Mouse (Mus musculus) neural tube, embryonic 11.5 days (tissue): ENCODE measurements around the gene Dnal4. TPM values are rescaled to one million over a fixed set of nuclear protein-coding genes. Genes with fewer than 3 reads are reported as not detected.
"Not testable (repeated sequence)": the region's sequence is repeated elsewhere in the genome, so short reads cannot be mapped to it uniquely, and the experiment has no call there.

Experiments
- ATAC-seq: fragments of 200-750 bp; cut with Nextera tagmentation; 2 replicates; pipeline ENCODE4 v1.8.0; 2017; ENCODE audit warnings: moderate number of reproducible peaks, mild to moderate bottlenecking, moderate TSS enrichment, moderate library complexity; ENCODE audit not compliant: insufficient read depth, low FRiP score, low TSS enrichment
- DNase-seq: peaks from one replicate; pipeline ENCODE4 v3.0.0-alpha.2; 2015; ENCODE audit warnings: low spot score
- H3K27ac ChIP-seq: fragments of 300-500 bp; sonication (generic); 2 replicates; pipeline ENCODE4 v1.5.1; 2014; ENCODE audit warnings: low read depth, mild to moderate bottlenecking, low read length
- H3K27me3 ChIP-seq: fragments of 300-500 bp; sonication (generic); 2 replicates; pipeline ENCODE4 v1.6.1; 2014; ENCODE audit warnings: mild to moderate bottlenecking, low read length, mixed read lengths; ENCODE audit not compliant: control insufficient read depth, insufficient read depth
- H3K36me3 ChIP-seq: fragments of 300-500 bp; sonication (generic); 2 replicates; pipeline ENCODE4 v1.6.1; 2014; ENCODE audit warnings: mild to moderate bottlenecking, low read length, moderate library complexity, mixed read lengths; ENCODE audit not compliant: control insufficient read depth, insufficient read depth
- H3K4me1 ChIP-seq: fragments of 300-500 bp; sonication (generic); 2 replicates; pipeline ENCODE4 v1.6.1; 2014; ENCODE audit warnings: low read length, mixed read lengths; ENCODE audit not compliant: control insufficient read depth, insufficient read depth
- H3K4me2 ChIP-seq: fragments of 300-500 bp; sonication (generic); 2 replicates; pipeline ENCODE4 v1.6.1; 2014; ENCODE audit warnings: low read depth, mild to moderate bottlenecking, moderate library complexity
- H3K4me3 ChIP-seq: fragments of 300-500 bp; sonication (generic); 2 replicates; pipeline ENCODE4 v1.5.1; 2014; ENCODE audit warnings: low read depth, low read length
- H3K9ac ChIP-seq: fragments of 300-500 bp; sonication (generic); 2 replicates; pipeline ENCODE4 v1.6.1; 2014; ENCODE audit warnings: mild to moderate bottlenecking, low read length
- H3K9me3 ChIP-seq: fragments of 300-500 bp; sonication (generic); 2 replicates; pipeline ENCODE4 v1.6.1; 2016; ENCODE audit warnings: low read length; ENCODE audit not compliant: control insufficient read depth
- WGBS: fragments of 180-500 bp; shearing (Covaris S2); extraction: QIAGEN DNeasy Blood & Tissue Kit; methylation state at CpG from one replicate; pipeline ENCODE4 v1.1.7; 2014; 5-methylcytosine and 5-hydroxymethylcytosine counted together
- polyA plus RNA-seq: library from polyadenylated mRNA; unstranded; fragments of >200 nt; fragmentation: Nextera tagmentation; extraction: Ambion mirVana; gene quantifications from 2 replicates; pipeline ENCODE4 v1.2.1, GENCODE M21; 2014

Gene Dnal4
- polyA plus RNA-seq, 1 experiment from 2014 or later = 70.8 TPM

GRCm38 (mm10) chr15:79813666-79814258, 36.1 kb upstream of the Dnal4 start:
- DNase-seq = no peak
- ATAC-seq = no peak
- no peaks in the 10 kb centered on the region for H3K36me3 ChIP-seq

GRCm38 (mm10) chr15:79812840-79813239, 35.2 kb upstream of the Dnal4 start:
- H3K36me3 ChIP-seq, H3K9me3 ChIP-seq, H3K4me1 ChIP-seq, H3K9ac ChIP-seq, H3K27me3 ChIP-seq, H3K27ac ChIP-seq, H3K4me2 ChIP-seq, ATAC-seq, H3K4me3 ChIP-seq, DNase-seq: not testable (repeated sequence)
- 66% methylated on average over 2 of the region's 2 CpGs for WGBS

More at GRCm38 (mm10) chr15:79813666-79814258, 36.1 kb upstream of the Dnal4 start:
- no peak overlapping the region for H3K4me3 ChIP-seq
- WGBS = 57% methylated on average over 8 of the region's 8 CpGs
- no peak overlapping the region for H3K9ac ChIP-seq
- H3K27me3 ChIP-seq = no peaks in the 10 kb centered on the region
- 0 out of 2 replicates have a peak, but pooled peaks cover 3% of the 10 kb centered on the region for H3K4me1 ChIP-seq
- no peak overlapping the region for H3K27ac ChIP-seq
- H3K9me3 ChIP-seq = no peaks in the 10 kb centered on the region; the same call in 1 of the 2 replicates
- H3K4me2 ChIP-seq = no peak overlapping the region

GRCm38 (mm10) chr15:79810997-79811396, 33.3 kb upstream of the Dnal4 start:
- ATAC-seq = no peak
- WGBS = 72% methylated on average over 4 of the region's 4 CpGs
- no peaks in the 10 kb centered on the region for H3K9me3 ChIP-seq
- H3K27ac ChIP-seq = no peak overlapping the region
- no peaks in the 10 kb centered on the region for H3K36me3 ChIP-seq
- H3K27me3 ChIP-seq = peaks cover 8% of the 10 kb centered on the region
- no peak for DNase-seq
- H3K9ac ChIP-seq = no peak overlapping the region
- 0 out of 2 replicates have a peak, but pooled peaks cover 3% of the 10 kb centered on the region for H3K4me1 ChIP-seq
- H3K4me2 ChIP-seq = no peak overlapping the region
- H3K4me3 ChIP-seq = no peak overlapping the region

DNA sequence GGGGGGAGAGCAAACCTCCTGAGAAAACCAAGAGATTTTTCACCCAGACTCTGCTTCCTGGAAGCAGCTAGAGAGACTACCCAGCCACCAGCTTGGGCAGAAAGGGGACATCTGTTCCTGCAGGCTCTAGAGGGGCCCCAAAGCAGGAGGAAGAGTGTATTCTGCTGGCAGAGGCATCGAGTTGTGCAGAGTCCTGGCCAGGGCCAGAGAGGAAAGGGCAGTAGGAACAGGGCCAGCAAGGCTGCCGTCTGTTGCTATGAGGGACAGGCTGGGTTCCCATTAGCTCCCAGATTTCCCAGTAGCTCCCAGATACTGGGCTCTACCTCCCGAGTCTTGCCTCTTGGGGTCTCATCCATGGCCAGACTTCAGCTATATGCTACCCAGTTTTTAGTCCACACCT, 32.4 kb upstream of the Dnal4 start:
- H3K36me3 ChIP-seq = no peaks in the 10 kb centered on the region
- WGBS = 70% methylated on average over 3 of the region's 3 CpGs
- H3K4me3 ChIP-seq = no peak overlapping the region
- H3K4me2 ChIP-seq = no peak overlapping the region
- H3K27ac ChIP-seq = no peak overlapping the region
- ATAC-seq (no peak), DNase-seq (no peak)
- H3K9me3 ChIP-seq = no peaks in the 10 kb centered on the region
- H3K9ac ChIP-seq = no peak overlapping the region
- no peaks in the 10 kb centered on the region for H3K4me1 ChIP-seq
- peaks cover 17% of the 10 kb centered on the region for H3K27me3 ChIP-seq

DNA sequence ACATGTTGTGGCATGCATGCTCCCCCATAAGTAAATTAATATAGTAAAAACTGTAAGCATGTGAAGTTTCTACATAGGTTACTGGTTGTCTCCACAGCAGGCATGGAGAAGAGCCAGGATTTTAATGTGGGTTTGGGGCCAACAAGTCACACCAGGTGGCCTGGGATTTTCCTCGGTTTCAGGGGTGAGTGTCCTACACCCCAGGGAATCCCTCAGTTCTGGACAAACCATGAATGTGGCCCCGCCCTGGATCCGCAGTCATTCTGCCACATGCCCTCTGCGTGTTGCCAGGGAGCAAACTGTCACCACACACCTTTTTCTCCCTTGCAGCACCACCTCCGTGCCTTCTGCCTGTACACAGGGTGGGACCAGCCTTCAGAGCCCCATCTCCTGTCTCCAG, 31.0 kb upstream of the Dnal4 start:
- no peak overlapping the region for H3K4me2 ChIP-seq
- peaks cover 30% of the 10 kb centered on the region for H3K27me3 ChIP-seq
- no peak overlapping the region for H3K4me3 ChIP-seq
- no peak overlapping the region for H3K27ac ChIP-seq
- DNase-seq (no peak), ATAC-seq (no peak)
- WGBS = 55% methylated on average over 5 of the region's 5 CpGs
- H3K9ac ChIP-seq = no peak overlapping the region
- H3K9me3 ChIP-seq = no peaks in the 10 kb centered on the region
- no peaks in the 10 kb centered on the region for H3K36me3 ChIP-seq
- H3K4me1 ChIP-seq = no peaks in the 10 kb centered on the region

GRCm38 (mm10) chr15:79808114-79808513, 30.5 kb upstream of the Dnal4 start:
- ATAC-seq = no peak
- Histone ChIP-seq H3K9me3 (no peaks in the 10 kb centered on the region), H3K4me1 (no peaks in the 10 kb centered on the region), H3K4me3 (no peak overlapping the region), H3K36me3 (no peaks in the 10 kb centered on the region), H3K9ac (no peak overlapping the region), H3K27me3 (peaks cover 36% of the 10 kb centered on the region), H3K4me2 (no peak overlapping the region), H3K27ac (no peak overlapping the region)
- 35% methylated on average over 5 of the region's 5 CpGs for whole genome bisulfite sequencing
- DNase-seq = peak; percentile 51

DNA sequence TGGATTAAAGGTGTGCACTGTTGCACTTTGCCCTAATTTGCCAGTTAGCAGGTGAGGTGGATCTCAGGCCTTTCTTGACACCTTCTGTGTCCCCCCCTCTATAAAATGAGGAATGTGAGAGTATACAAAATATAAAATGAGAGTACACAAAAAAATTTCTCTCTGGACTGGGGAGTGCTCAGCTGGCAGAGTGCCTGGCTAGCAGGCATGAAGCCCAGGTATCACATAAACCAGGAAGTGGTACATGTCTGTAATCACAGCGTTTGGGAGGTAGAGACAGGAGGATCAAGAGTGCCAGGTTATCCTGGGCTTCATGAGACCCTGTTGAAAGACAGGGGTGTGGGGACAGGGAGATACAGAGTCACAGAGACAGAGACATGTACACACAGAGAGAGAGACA, 29.4 kb upstream of the Dnal4 start:
- Histone ChIP-seq H3K27ac (no peak overlapping the region), H3K9ac (no peak overlapping the region), H3K27me3 (peaks cover 46% of the 10 kb centered on the region), H3K4me1 (no peaks in the 10 kb centered on the region), H3K9me3 (no peaks in the 10 kb centered on the region), H3K36me3 (no peaks in the 10 kb centered on the region), H3K4me3 (no peak overlapping the region), H3K4me2 (no peak overlapping the region)
- DNase-seq (no peak), ATAC-seq (no peak)
- WGBS = 86% methylated on average over 1 of the region's 1 CpGs

DNA sequence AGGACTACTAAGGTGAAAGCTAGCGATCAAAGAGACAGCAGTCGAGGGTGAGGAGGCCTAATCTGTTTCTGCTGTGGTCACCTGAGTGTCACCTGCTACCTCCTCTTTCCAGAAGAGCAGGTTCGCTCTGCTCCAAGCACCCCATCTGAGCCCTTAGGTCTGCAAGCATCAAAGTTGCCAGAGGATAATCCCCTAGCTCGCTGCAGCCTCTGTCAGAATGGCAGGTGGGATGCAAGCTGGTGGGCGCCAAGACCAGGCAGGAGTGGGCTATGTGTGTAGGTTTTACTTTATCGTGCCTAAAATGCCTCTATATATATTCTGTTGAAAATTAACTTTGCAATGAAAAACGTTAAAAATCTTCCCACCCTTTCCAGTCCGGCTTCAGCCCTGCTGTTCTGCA, 27.6 kb upstream of the Dnal4 start:
- Histone ChIP-seq H3K4me3 (peak overlapping the region; percentile 53; the same call in 1 of the 2 replicates), H3K4me1 (no peaks in the 10 kb centered on the region), H3K27me3 (peaks cover 48% of the 10 kb centered on the region), H3K36me3 (no peaks in the 10 kb centered on the region), H3K9me3 (no peaks in the 10 kb centered on the region), H3K27ac (no peak overlapping the region), H3K4me2 (peak overlapping the region; percentile 59; the same call in 1 of the 2 replicates), H3K9ac (no peak overlapping the region)
- ATAC-seq (no peak), DNase-seq (no peak)
- 32% methylated on average over 8 of the region's 8 CpGs for WGBS

GRCm38 (mm10) chr15:79804352-79805071, 26.9 kb upstream of the Dnal4 start, which contains the start of gene Nptxr:
Gene Nptxr (minus strand): TSS chr15:79804766.
- H3K4me2 ChIP-seq = peak within 1 kb of the TSS; percentile 59
- ATAC-seq (peak; percentile 55), DNase-seq (peak; percentile 70)
- H3K36me3 ChIP-seq = no peaks in the 10 kb centered on the region
- H3K4me3 ChIP-seq = peak within 1 kb of the TSS; percentile 53
- no peaks in the 10 kb centered on the region for H3K4me1 ChIP-seq
- peak within 1 kb of the TSS; percentile 62 for H3K9ac ChIP-seq
- H3K27me3 ChIP-seq = peaks cover 48% of the 10 kb centered on the region
- no peaks in the 10 kb centered on the region for H3K9me3 ChIP-seq
- H3K27ac ChIP-seq = 0 out of 2 replicates have a peak within 1 kb of the TSS, but pooled peaks have one; percentile 14
- WGBS = under 1% methylated on average over 62 of the region's 91 CpGs
